Mouse (Mus musculus) lung, embryonic 15.5 days (tissue): ENCODE results near the gene Fbxl15. TPM values are rescaled to one million over a fixed set of nuclear protein-coding genes. Genes with fewer than 3 reads are reported as not detected.

Experiments used
- ATAC-seq: fragments of 200-750 bp; cut with Nextera tagmentation; 2 replicates; pipeline ENCODE4 v1.8.0; 2017; ENCODE audit warnings: moderate number of reproducible peaks, borderline replicate concordance; ENCODE audit not compliant: low FRiP score, low TSS enrichment; ENCODE audit errors: extremely low read depth
- H3K27ac ChIP-seq: fragments of 300-500 bp; sonication (generic); 2 replicates; pipeline ENCODE4 v1.5.1; 2015; ENCODE audit warnings: moderate library complexity, mild to moderate bottlenecking, inconsistent platforms
- H3K27me3 ChIP-seq: fragments of 300-500 bp; sonication (generic); 2 replicates; pipeline ENCODE4 v1.6.1; 2015; ENCODE audit warnings: inconsistent platforms
- H3K36me3 ChIP-seq: fragments of 300-500 bp; sonication (generic); 2 replicates; pipeline ENCODE4 v1.6.1; 2015; ENCODE audit warnings: inconsistent platforms
- H3K4me1 ChIP-seq: fragments of 300-500 bp; sonication (generic); 2 replicates; pipeline ENCODE4 v1.6.1; 2015; ENCODE audit warnings: inconsistent platforms
- H3K4me2 ChIP-seq: fragments of 300-500 bp; sonication (generic); 2 replicates; pipeline ENCODE4 v1.6.1; 2015; ENCODE audit warnings: inconsistent platforms, mild to moderate bottlenecking, moderate library complexity
- H3K4me3 ChIP-seq: fragments of 300-500 bp; sonication (generic); 2 replicates; pipeline ENCODE4 v1.5.1; 2015; ENCODE audit warnings: mild to moderate bottlenecking, inconsistent platforms
- H3K9ac ChIP-seq: fragments of 300-500 bp; sonication (generic); 2 replicates; pipeline ENCODE4 v1.6.1; 2015; ENCODE audit warnings: inconsistent platforms
- H3K9me3 ChIP-seq: fragments of 300-500 bp; sonication (generic); 2 replicates; pipeline ENCODE4 v1.6.1; 2016; ENCODE audit warnings: inconsistent platforms
- WGBS: fragments of 180-500 bp; shearing (Covaris S2); methylation state at CpG from one replicate; pipeline ENCODE4 v1.1.7; 2015; 5-methylcytosine and 5-hydroxymethylcytosine counted together
- microRNA counts: library from miRNA; unstranded; fragments of <30 nt; microRNA quantifications from one replicate; lab custom pipeline; 2016
- microRNA-seq: library from miRNA; unstranded; fragments of <30 nt; microRNA quantifications from one replicate; pipeline ENCODE4, GENCODE M21; 2016
- polyA plus RNA-seq: library from polyadenylated mRNA; unstranded; fragments of >200 nt; fragmentation: Nextera tagmentation; extraction: Ambion mirVana; gene quantifications from 2 replicates; pipeline ENCODE4 v1.2.1, GENCODE M21; 2015

The Fbxl15 gene
- polyA plus RNA-seq, 1 experiment from 2014 or later, result 14.2 TPM

- peak overlapping the region; percentile 67 for H3K27ac ChIP-seq
- no peaks in the 10 kb centered on the region for H3K9me3 ChIP-seq
Measured at GRCm38 (mm10) chr19:46358381-46358780, 30.4 kb downstream of the Fbxl15 start.

GRCm38 (mm10) chr19:46362104-46362503 is 34.1 kb downstream of the Fbxl15 start:
- no peak overlapping the region for H3K9ac ChIP-seq
- H3K36me3 ChIP-seq, result no peaks in the 10 kb centered on the region
- H3K4me3 ChIP-seq, result no peak overlapping the region
- no peak overlapping the region for H3K4me2 ChIP-seq
- 73% methylated on average over 8 of the region's 8 CpGs for WGBS
- no peak for ATAC-seq
- H3K4me1 ChIP-seq, result peaks cover 9% of the 10 kb centered on the region; the same call in 1 of the 2 replicates
- H3K27me3 ChIP-seq, result peaks cover 13% of the 10 kb centered on the region; the same call in 1 of the 2 replicates
- H3K9me3 ChIP-seq, result no peaks in the 10 kb centered on the region
- H3K27ac ChIP-seq, result no peak overlapping the region

More at GRCm38 (mm10) chr19:46358381-46358780, 30.4 kb downstream of the Fbxl15 start:
- Histone ChIP-seq H3K4me2 (peak overlapping the region; percentile 80), H3K9ac (no peak overlapping the region), H3K4me1 (peaks cover 15% of the 10 kb centered on the region; the same call in 1 of the 2 replicates), H3K27me3 (peaks cover 18% of the 10 kb centered on the region; the same call in 1 of the 2 replicates), H3K4me3 (no peak overlapping the region), H3K36me3 (no peaks in the 10 kb centered on the region)
- 56% methylated on average over 4 of the region's 4 CpGs for WGBS
- ATAC-seq, result no peak

- Histone ChIP-seq H3K9me3 (no peaks in the 10 kb centered on the region), H3K9ac (no peak overlapping the region), H3K4me2 (no peak overlapping the region), H3K36me3 (no peaks in the 10 kb centered on the region), H3K4me1 (peaks cover under 1% of the 10 kb centered on the region; the same call in 1 of the 2 replicates), H3K27ac (no peak overlapping the region), H3K4me3 (no peak overlapping the region), H3K27me3 (0 out of 2 replicates have a peak, but pooled peaks cover under 1% of the 10 kb centered on the region)
- ATAC-seq, result no peak
- WGBS, result 77% methylated on average over 11 of the region's 11 CpGs
Measured at GRCm38 (mm10) chr19:46363294-46364009, 35.5 kb downstream of the Fbxl15 start.

GRCm38 (mm10) chr19:46367798-46368590 is 40.0 kb downstream of the Fbxl15 start:
- WGBS, result 82% methylated on average over 23 of the region's 23 CpGs
- no peak overlapping the region for H3K27ac ChIP-seq
- H3K4me2 ChIP-seq, result no peak overlapping the region
- no peak for ATAC-seq
- no peaks in the 10 kb centered on the region for H3K36me3 ChIP-seq
- no peaks in the 10 kb centered on the region for H3K4me1 ChIP-seq
- H3K27me3 ChIP-seq, result no peaks in the 10 kb centered on the region
- no peaks in the 10 kb centered on the region for H3K9me3 ChIP-seq
- no peak overlapping the region for H3K9ac ChIP-seq
- H3K4me3 ChIP-seq, result no peak overlapping the region

GRCm38 (mm10) chr19:46369204-46369603 is 41.2 kb downstream of the Fbxl15 start:
- Histone ChIP-seq H3K4me2 (no peak overlapping the region), H3K27me3 (no peaks in the 10 kb centered on the region), H3K9me3 (no peaks in the 10 kb centered on the region), H3K36me3 (no peaks in the 10 kb centered on the region), H3K4me1 (no peaks in the 10 kb centered on the region), H3K4me3 (no peak overlapping the region), H3K9ac (no peak overlapping the region), H3K27ac (no peak overlapping the region)
- ATAC-seq, result no peak
- 13% methylated on average over 4 of the region's 4 CpGs for WGBS

- Histone ChIP-seq H3K9me3 (no peaks in the 10 kb centered on the region), H3K4me2 (no peak overlapping the region), H3K9ac (no peak overlapping the region), H3K36me3 (peaks cover 30% of the 10 kb centered on the region), H3K4me1 (0 out of 2 replicates have a peak, but pooled peaks cover 2% of the 10 kb centered on the region), H3K27me3 (no peaks in the 10 kb centered on the region), H3K27ac (no peak overlapping the region), H3K4me3 (no peak overlapping the region)
- ATAC-seq, result peak; percentile 44; the same call in 1 of the 2 replicates
- 51% methylated on average over 21 of the region's 21 CpGs for WGBS
Measured at GRCm38 (mm10) chr19:46374477-46375088, 46.6 kb downstream of the Fbxl15 start.

- H3K27me3 ChIP-seq, result no peaks in the 10 kb centered on the region
- no peak overlapping the region for H3K27ac ChIP-seq
- H3K36me3 ChIP-seq, result peaks cover 39% of the 10 kb centered on the region
- WGBS, result 50% methylated on average over 5 of the region's 5 CpGs
- H3K4me1 ChIP-seq, result 0 out of 2 replicates have a peak, but pooled peaks cover 2% of the 10 kb centered on the region
- ATAC-seq, result no peak
- H3K9me3 ChIP-seq, result no peaks in the 10 kb centered on the region
- H3K4me3 ChIP-seq, result no peak overlapping the region
- no peak overlapping the region for H3K9ac ChIP-seq
- H3K4me2 ChIP-seq, result no peak overlapping the region
Measured at GRCm38 (mm10) chr19:46375489-46375888, 47.5 kb downstream of the Fbxl15 start.

- Histone ChIP-seq H3K36me3 (peaks cover 43% of the 10 kb centered on the region), H3K9ac (no peak overlapping the region), H3K4me3 (no peak overlapping the region), H3K4me2 (no peak overlapping the region), H3K4me1 (0 out of 2 replicates have a peak, but pooled peaks cover 2% of the 10 kb centered on the region), H3K27me3 (no peaks in the 10 kb centered on the region), H3K27ac (no peak overlapping the region), H3K9me3 (no peaks in the 10 kb centered on the region)
- no peak for ATAC-seq
- WGBS, result 21% methylated on average over 4 of the region's 4 CpGs
Measured at GRCm38 (mm10) chr19:46375891-46376290, 47.9 kb downstream of the Fbxl15 start.

MicroRNA genes within 50 kb of the gene (microRNA counts, 519-probe panel; counts per million panel counts)
- microRNA mmu-miR-146b (lab: Ali Mortazavi, UCI), result 2,609 counts per million, percentile 61 among the panel's probes with 10 or more counts

Small RNA genes within 50 kb of the gene (microRNA-seq; reads per million reads assigned to microRNA genes)
- gene Mir146b, result not detected

Other genes starting within 250 kb of the Fbxl15 start
- not detected in 2 replicates for gene Elovl3, start 196.3 kb upstream of the Fbxl15 start, polyA plus RNA-seq
- 0.39 and 0.53 TPM in 2 replicates for gene Pitx3, start 179.9 kb upstream of the Fbxl15 start, polyA plus RNA-seq
- 62.4 and 65.0 TPM in 2 replicates for gene Gbf1, start 175.7 kb upstream of the Fbxl15 start, polyA plus RNA-seq
- gene Nfkb2, start 23.9 kb upstream of the Fbxl15 start, polyA plus RNA-seq, result 9.1 and 10.5 TPM in 2 replicates
- gene Psd, start 1.0 kb upstream of the Fbxl15 start, polyA plus RNA-seq, result 7.0 and 8.3 TPM in 2 replicates
- gene Cuedc2, start 10.5 kb downstream of the Fbxl15 start, polyA plus RNA-seq, result 146 and 154 TPM in 2 replicates
- 10.1 and 10.5 TPM in 2 replicates for gene Mfsd13a, start 12.9 kb downstream of the Fbxl15 start, polyA plus RNA-seq
- 2.0 and 2.4 TPM in 2 replicates for gene 2310034G01Rik, start 22.1 kb downstream of the Fbxl15 start, polyA plus RNA-seq
- 137 and 139 TPM in 2 replicates for gene Actr1a, start 67.6 kb downstream of the Fbxl15 start, polyA plus RNA-seq
- gene Sufu, start 68.7 kb downstream of the Fbxl15 start, polyA plus RNA-seq, result 31.9 and 34.5 TPM in 2 replicates
- 22.2 and 27.8 TPM in 2 replicates for gene Trim8, start 173.5 kb downstream of the Fbxl15 start, polyA plus RNA-seq
- gene Arl3, start 245.0 kb downstream of the Fbxl15 start, polyA plus RNA-seq, result 115 and 119 TPM in 2 replicates
- 27.9 and 28.3 TPM in 2 replicates for gene Sfxn2, start 245.2 kb downstream of the Fbxl15 start, polyA plus RNA-seq